Mouse (Mus musculus): ENCODE measurements around the gene Fbrsl1.
A peak's percentile ranks its signal among the peaks of the same experiment; 100 is the strongest.

The Fbrsl1 gene

GRCm38 (mm10) chr5:110448436-110449134 is at the start of gene Fbrsl1:
TSS of gene Fbrsl1 (minus strand) at chr5:110448503.
- DNase-seq = peak; percentile 99

- no peak for DNase-seq
Measured at GRCm38 (mm10) chr5:110498071-110498470, 49.8 kb upstream of the Fbrsl1 start.

GRCm38 (mm10) chr5:110497556-110497955 is 49.3 kb upstream of the Fbrsl1 start:
- DNase-seq = no peak

GRCm38 (mm10) chr5:110495051-110495450 is 46.7 kb upstream of the Fbrsl1 start:
- peak; percentile 61 for DNase-seq

GRCm38 (mm10) chr5:110494396-110494795 is 46.1 kb upstream of the Fbrsl1 start:
- DNase-seq = peak; percentile 21

- peak; percentile 72 for DNase-seq
Measured at GRCm38 (mm10) chr5:110493785-110494184, 45.5 kb upstream of the Fbrsl1 start.

GRCm38 (mm10) chr5:110489639-110490038 is 41.3 kb upstream of the Fbrsl1 start:
- no peak for DNase-seq

GRCm38 (mm10) chr5:110487943-110488342 is 39.6 kb upstream of the Fbrsl1 start:
- no peak for DNase-seq

GRCm38 (mm10) chr5:110486674-110487334 is 38.5 kb upstream of the Fbrsl1 start:
- DNase-seq = no peak

- no peak for DNase-seq
Measured at GRCm38 (mm10) chr5:110484711-110485110, 36.4 kb upstream of the Fbrsl1 start.

GRCm38 (mm10) chr5:110479228-110479627 is 30.9 kb upstream of the Fbrsl1 start:
- no peak for DNase-seq

GRCm38 (mm10) chr5:110474156-110474555 is 25.9 kb upstream of the Fbrsl1 start:
- DNase-seq = no peak

GRCm38 (mm10) chr5:110472834-110473233 is 24.5 kb upstream of the Fbrsl1 start:
- DNase-seq = no peak

GRCm38 (mm10) chr5:110471981-110472476 is 23.7 kb upstream of the Fbrsl1 start:
- peak; percentile 77 for DNase-seq

GRCm38 (mm10) chr5:110471285-110471684 is 23.0 kb upstream of the Fbrsl1 start:
- no peak for DNase-seq

- no peak for DNase-seq
Measured at GRCm38 (mm10) chr5:110469227-110469925, 21.1 kb upstream of the Fbrsl1 start.

GRCm38 (mm10) chr5:110468296-110468695 is 20.0 kb upstream of the Fbrsl1 start:
- DNase-seq = peak; percentile 66

GRCm38 (mm10) chr5:110467725-110468124 is 19.4 kb upstream of the Fbrsl1 start:
- DNase-seq = no peak

- DNase-seq = peak; percentile 39
Measured at GRCm38 (mm10) chr5:110466531-110467424, 18.5 kb upstream of the Fbrsl1 start.

GRCm38 (mm10) chr5:110462646-110463045 is 14.3 kb upstream of the Fbrsl1 start:
- DNase-seq = no peak

- DNase-seq = no peak
Measured at GRCm38 (mm10) chr5:110458936-110459335, 10.6 kb upstream of the Fbrsl1 start.

- no peak for DNase-seq
Measured at GRCm38 (mm10) chr5:110455272-110455671, 7.0 kb upstream of the Fbrsl1 start.

- no peak for DNase-seq
Measured at GRCm38 (mm10) chr5:110449294-110449693, 991 bp upstream of the Fbrsl1 start.
